Mouse (Mus musculus) myocyte (in vitro differentiated cells): ENCODE results near the gene 4933427D14Rik. TPM values are rescaled to one million over a fixed set of nuclear protein-coding genes. Genes with fewer than 3 reads are reported as not detected.

Experiments
- H3K27me3 ChIP-seq: one replicate; pipeline ENCODE4 v1.6.1; 2011; ENCODE audit not compliant: control insufficient read depth, insufficient read depth, insufficient read length
- H3K36me3 ChIP-seq: one replicate; pipeline ENCODE4 v1.6.1; 2011; ENCODE audit not compliant: control insufficient read depth, insufficient read depth
- H3K4me2 ChIP-seq: one replicate; pipeline ENCODE4 v1.6.1; 2011; ENCODE audit warnings: low read depth, control low read depth
- H3K4me3 ChIP-seq: one replicate; pipeline ENCODE4 v1.5.1; 2011; ENCODE audit warnings: mild to moderate bottlenecking, control low read depth, moderate library complexity
- H3K79me2 ChIP-seq: one replicate; pipeline ENCODE4 v1.6.1; 2011; ENCODE audit not compliant: control insufficient read depth, insufficient read depth
- H3ac ChIP-seq: one replicate; pipeline ENCODE4 v1.6.1; 2011; ENCODE audit not compliant: control insufficient read depth, insufficient read length
- CEBPB ChIP-seq: IDR thresholded peaks from 2 replicates; pipeline ENCODE4 v1.6.1; 2011; ENCODE audit warnings: mild to moderate bottlenecking, moderate library complexity; ENCODE audit not compliant: poor library complexity, insufficient read depth, severe bottlenecking
- E2F4 ChIP-seq: IDR thresholded peaks from one replicate; pipeline ENCODE4 v1.6.1; 2011; ENCODE audit warnings: mild to moderate bottlenecking, control low read depth, moderate library complexity; ENCODE audit not compliant: insufficient read depth
- MAX ChIP-seq: IDR thresholded peaks from one replicate; pipeline ENCODE4 v1.6.1; 2011; ENCODE audit warnings: low read depth, mild to moderate bottlenecking, control low read depth
- MYOD1 ChIP-seq, 3 experiments: IDR thresholded peaks; one replicate each; pipeline ENCODE4 v1.6.1; 2011; ENCODE audit warnings: control low read depth in 2 of 3, low read depth in 2 of 3, mild to moderate bottlenecking in 2 of 3, moderate library complexity in 1 of 3; ENCODE audit not compliant: insufficient read length in 2 of 3, control insufficient read depth in 1 of 3
- MYOG ChIP-seq, 3 experiments: IDR thresholded peaks; one replicate each; pipeline ENCODE4 v1.6.1; 2011; ENCODE audit warnings: control low read depth in 2 of 3, low read depth in 2 of 3, mild to moderate bottlenecking in 2 of 3; ENCODE audit not compliant: insufficient read length in 2 of 3, control insufficient read depth in 1 of 3, insufficient read depth in 1 of 3
- POLR2A ChIP-seq: IDR thresholded peaks from one replicate; pipeline ENCODE4 v1.6.1; 2011; ENCODE audit warnings: low read depth, mild to moderate bottlenecking, control low read depth, moderate library complexity; ENCODE audit not compliant: insufficient read length
- POLR2AphosphoS2 ChIP-seq: IDR thresholded peaks from one replicate; pipeline ENCODE4 v1.6.1; 2011; ENCODE audit warnings: low read depth, control low read depth; ENCODE audit not compliant: insufficient read length
- REST ChIP-seq: IDR thresholded peaks from one replicate; pipeline ENCODE4 v1.6.1; 2011; ENCODE audit warnings: mild to moderate bottlenecking, control low read depth, moderate library complexity; ENCODE audit not compliant: insufficient read depth, insufficient read length
- SRF ChIP-seq: IDR thresholded peaks from one replicate; pipeline ENCODE4 v1.6.1; 2011; ENCODE audit warnings: low read depth; ENCODE audit not compliant: control insufficient read depth, insufficient read length
- TCF12 ChIP-seq: IDR thresholded peaks from one replicate; pipeline ENCODE4 v1.6.1; 2011; ENCODE audit warnings: mild to moderate bottlenecking, control low read depth; ENCODE audit not compliant: poor library complexity, insufficient read depth, severe bottlenecking
- TCF3 ChIP-seq: IDR thresholded peaks from one replicate; pipeline ENCODE4 v1.6.1; 2011; ENCODE audit warnings: low read depth, control low read depth; ENCODE audit not compliant: insufficient read length
- USF1 ChIP-seq: IDR thresholded peaks from one replicate; pipeline ENCODE4 v1.6.1; 2011; ENCODE audit warnings: low read depth, mild to moderate bottlenecking, control low read depth, moderate library complexity
- polyA plus RNA-seq: library from polyadenylated mRNA; unstranded; fragments of >200 nt; fragmentation: generic; extraction: Trizol; gene quantifications from one replicate; pipeline ENCODE4 v1.2.1, GENCODE M21; 2012; ENCODE audit warnings: missing spikeins

Gene 4933427D14Rik
- polyA plus RNA-seq, 1 experiment: 2.8 TPM

DNA sequence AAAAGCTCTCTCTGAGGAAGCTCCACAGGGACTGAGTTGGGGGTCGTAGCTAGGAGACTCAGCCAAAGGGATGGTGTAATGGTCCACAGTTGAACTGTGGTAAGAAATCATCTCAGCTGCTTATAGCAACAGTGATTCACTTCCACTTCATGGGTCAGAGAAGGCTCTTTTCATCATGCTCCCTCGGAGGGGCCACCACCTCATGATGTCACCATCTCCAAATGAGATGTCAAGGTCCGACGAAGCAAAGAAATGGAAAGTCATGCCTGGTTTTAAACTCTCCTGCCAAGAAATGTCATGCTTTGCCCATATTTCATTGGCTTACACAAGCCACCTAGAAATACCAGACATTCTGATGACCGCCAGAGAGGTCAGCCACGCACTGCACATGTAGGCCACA is 86.9 kb downstream of the 4933427D14Rik start:
- Histone ChIP-seq H3K4me3 (no peak overlapping the region), H3K36me3 (no peaks in the 10 kb centered on the region), H3K79me2 (no peaks in the 10 kb centered on the region), H3K4me2 (no peak overlapping the region), H3K27me3 (peaks cover 19% of the 10 kb centered on the region), H3ac (no peak overlapping the region)
- TF ChIP-seq TCF12 (no peak), MAX (no peak), SRF (no peak), MYOG (IDR thresholded peaks at IDR 0.05; ENCODE audit: control insufficient read depth in 1 of 3, insufficient read depth in 1 of 3, insufficient read length in 2 of 3, low read depth in 2 of 3) (no peak), MYOD1 (IDR thresholded peaks at IDR 0.05; ENCODE audit: control insufficient read depth in 1 of 3, insufficient read length in 2 of 3, low read depth in 2 of 3) (no peak), E2F4 (no peak), REST (no peak), USF1 (no peak), TCF3 (no peak), CEBPB (no peak), POLR2AphosphoS2 (no peak), POLR2A (no peak)

DNA sequence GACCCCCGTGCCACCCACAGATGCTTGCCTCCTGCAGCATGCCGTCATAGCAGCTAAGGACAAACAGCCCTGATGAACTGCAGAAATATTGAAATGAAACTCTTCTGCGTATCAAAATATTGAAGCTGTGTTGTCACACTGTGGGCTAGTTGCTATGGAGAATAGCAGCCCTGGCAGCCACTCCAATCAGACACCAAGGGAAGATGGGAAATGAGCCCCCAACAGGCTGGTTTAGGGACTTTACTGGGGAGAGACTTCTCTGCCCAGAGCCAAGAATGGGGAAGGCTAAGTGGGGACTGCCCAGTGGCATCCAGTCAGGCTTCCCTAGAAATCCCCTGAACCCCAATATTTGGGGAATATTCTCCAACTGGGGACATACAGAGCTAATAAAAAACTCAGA is 88.6 kb downstream of the 4933427D14Rik start:
- no peak for TF ChIP-seq E2F4
- no peak for TF ChIP-seq CEBPB
- TF ChIP-seq MYOD1 (IDR thresholded peaks at IDR 0.05; ENCODE audit: control insufficient read depth in 1 of 3, insufficient read length in 2 of 3, low read depth in 2 of 3): no peak
- TF ChIP-seq POLR2A: no peak
- TF ChIP-seq POLR2AphosphoS2: no peak
- TF ChIP-seq USF1: no peak
- TF ChIP-seq SRF: no peak
- no peak for TF ChIP-seq MYOG (IDR thresholded peaks at IDR 0.05; ENCODE audit: control insufficient read depth in 1 of 3, insufficient read depth in 1 of 3, insufficient read length in 2 of 3, low read depth in 2 of 3)
- Histone ChIP-seq H3K4me2 (no peak overlapping the region), H3ac (no peak overlapping the region)

DNA sequence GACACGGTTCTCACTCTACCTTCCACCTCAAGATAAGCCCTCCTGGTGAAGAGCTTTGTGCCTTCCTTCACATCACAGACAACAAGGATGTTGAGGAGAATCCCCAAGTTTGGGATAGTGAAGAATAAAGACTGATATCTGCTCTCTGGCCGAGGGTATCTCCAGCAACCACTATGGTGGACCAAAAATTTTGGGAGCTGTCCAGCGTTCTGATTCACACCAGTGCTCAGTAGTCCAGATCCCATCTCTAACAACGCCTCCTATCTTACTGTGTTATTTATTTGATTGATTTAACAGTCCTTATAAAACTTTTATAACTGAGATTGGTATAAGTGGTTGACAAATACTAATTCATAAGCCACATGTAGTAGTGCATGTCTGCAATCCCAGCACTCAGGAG is 94.0 kb downstream of the 4933427D14Rik start:
- TF ChIP-seq SRF (no peak), MYOD1 (IDR thresholded peaks at IDR 0.05; ENCODE audit: control insufficient read depth in 1 of 3, insufficient read length in 2 of 3, low read depth in 2 of 3) (no peak), REST (peak; percentile 58), POLR2A (no peak), POLR2AphosphoS2 (no peak), CEBPB (no peak)
- no peak overlapping the region for H3K4me2 ChIP-seq
- no peaks in the 10 kb centered on the region for H3K36me3 ChIP-seq
- H3K4me3 ChIP-seq: no peak overlapping the region
- no peaks in the 10 kb centered on the region for H3K79me2 ChIP-seq
- no peaks in the 10 kb centered on the region for H3K27me3 ChIP-seq
- H3ac ChIP-seq: no peak overlapping the region

More for the DNA sequence above, 88.6 kb downstream of the 4933427D14Rik start:
- no peak overlapping the region for H3K4me3 ChIP-seq
- peaks cover 11% of the 10 kb centered on the region for H3K27me3 ChIP-seq
- H3K79me2 ChIP-seq: no peaks in the 10 kb centered on the region
- H3K36me3 ChIP-seq: no peaks in the 10 kb centered on the region

DNA sequence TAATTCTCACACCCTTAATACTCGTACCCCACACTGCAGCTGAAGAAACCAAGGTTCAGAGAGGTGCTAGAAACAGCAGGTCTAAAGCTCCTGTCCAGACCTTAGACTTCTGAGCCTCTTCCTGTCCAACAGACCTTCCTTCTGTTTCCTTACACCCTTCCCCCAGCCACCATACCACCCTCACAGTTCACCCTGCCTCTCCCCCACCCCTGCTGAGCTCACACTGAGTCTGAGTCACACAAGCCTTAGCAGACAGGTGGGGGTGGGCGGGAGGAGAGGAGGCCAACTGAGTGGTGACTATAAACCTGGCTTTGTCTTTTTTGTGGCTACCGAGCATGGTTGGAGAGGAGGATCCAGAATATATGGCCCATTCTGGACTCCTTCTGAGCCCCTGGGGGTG is 96.5 kb downstream of the 4933427D14Rik start:
- TF ChIP-seq E2F4: no peak
- TF ChIP-seq USF1: no peak
- peak in 1 of 3 experiments; percentile 47 for TF ChIP-seq MYOD1 (IDR thresholded peaks at IDR 0.05; ENCODE audit: control insufficient read depth in 1 of 3, insufficient read length in 2 of 3, low read depth in 2 of 3)
- TF ChIP-seq POLR2AphosphoS2: no peak
- no peak for TF ChIP-seq MYOG (IDR thresholded peaks at IDR 0.05; ENCODE audit: control insufficient read depth in 1 of 3, insufficient read depth in 1 of 3, insufficient read length in 2 of 3, low read depth in 2 of 3)
- H3ac ChIP-seq: no peak overlapping the region
- no peaks in the 10 kb centered on the region for H3K79me2 ChIP-seq
- H3K4me2 ChIP-seq: peak overlapping the region; percentile 30
- no peak overlapping the region for H3K4me3 ChIP-seq
- H3K27me3 ChIP-seq: no peaks in the 10 kb centered on the region
- no peaks in the 10 kb centered on the region for H3K36me3 ChIP-seq

DNA sequence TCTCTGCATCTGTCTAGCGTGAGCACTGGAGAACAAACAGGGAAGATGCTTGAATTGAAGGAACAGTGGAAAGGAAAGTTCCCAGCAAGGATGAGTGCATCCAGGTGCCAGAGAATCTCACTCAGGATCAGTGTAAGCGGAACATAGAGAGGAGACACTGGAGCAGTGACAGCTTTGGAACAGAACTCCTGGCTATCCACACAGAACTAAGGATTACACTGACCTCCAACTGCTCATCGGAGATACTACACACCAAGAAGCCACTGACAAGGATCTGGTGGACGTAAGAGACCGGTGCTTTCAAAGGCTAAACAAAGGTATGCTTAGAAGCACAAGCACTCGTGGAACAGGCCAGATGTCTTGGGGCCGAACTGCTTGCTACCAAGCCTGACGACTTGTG is 103.0 kb downstream of the 4933427D14Rik start:
- H3ac ChIP-seq: no peak overlapping the region
- TF ChIP-seq MAX: no peak
- no peak for TF ChIP-seq REST
- no peak for TF ChIP-seq POLR2A
- TF ChIP-seq POLR2AphosphoS2: no peak
- no peak for TF ChIP-seq E2F4
- no peak for TF ChIP-seq USF1
- TF ChIP-seq TCF3: no peak
- TF ChIP-seq MYOG (IDR thresholded peaks at IDR 0.05; ENCODE audit: control insufficient read depth in 1 of 3, insufficient read depth in 1 of 3, insufficient read length in 2 of 3, low read depth in 2 of 3): no peak
- no peak for TF ChIP-seq MYOD1 (IDR thresholded peaks at IDR 0.05; ENCODE audit: control insufficient read depth in 1 of 3, insufficient read length in 2 of 3, low read depth in 2 of 3)
- TF ChIP-seq SRF: no peak
- TF ChIP-seq CEBPB: no peak
- TF ChIP-seq TCF12: no peak
- H3K27me3 ChIP-seq: peaks cover 21% of the 10 kb centered on the region

More for the DNA sequence above, 103.0 kb downstream of the 4933427D14Rik start:
- H3K36me3 ChIP-seq: no peaks in the 10 kb centered on the region
- no peak overlapping the region for H3K4me2 ChIP-seq
- no peaks in the 10 kb centered on the region for H3K79me2 ChIP-seq
- no peak overlapping the region for H3K4me3 ChIP-seq

Other genes with a start within 250 kb of the 4933427D14Rik start
- 0.38 TPM for gene Aipl1, start 169.9 kb downstream of the 4933427D14Rik start, polyA plus RNA-seq
- gene Pimreg, start 165.4 kb downstream of the 4933427D14Rik start, polyA plus RNA-seq: 77.9 TPM
- gene Pitpnm3, start 71.7 kb downstream of the 4933427D14Rik start, polyA plus RNA-seq: 0.04 TPM
- gene Gm43951, start 619 bp downstream of the 4933427D14Rik start, polyA plus RNA-seq: 0.10 TPM
- gene Txndc17, start 88 bp upstream of the 4933427D14Rik start, polyA plus RNA-seq: 110 TPM
- 20.1 TPM for gene Med31, start 8.1 kb upstream of the 4933427D14Rik start, polyA plus RNA-seq
- gene Slc13a5, start 59.8 kb upstream of the 4933427D14Rik start, polyA plus RNA-seq: 0.72 TPM
- gene Xaf1, start 94.2 kb upstream of the 4933427D14Rik start, polyA plus RNA-seq: 5.9 TPM
- 0.02 TPM for gene Fbxo39, start 107.0 kb upstream of the 4933427D14Rik start, polyA plus RNA-seq
- not detected for gene Tekt1, start 155.0 kb upstream of the 4933427D14Rik start, polyA plus RNA-seq
- gene Smtnl2, start 204.3 kb upstream of the 4933427D14Rik start, polyA plus RNA-seq: 2.0 TPM
- not detected for gene Ggt6, start 228.1 kb upstream of the 4933427D14Rik start, polyA plus RNA-seq
- 138 TPM for gene Mybbp1a, start 233.9 kb upstream of the 4933427D14Rik start, polyA plus RNA-seq